Mouse (Mus musculus) stomach, postnatal 0 days (tissue): ENCODE measurements around the gene Eprs. TPM values are rescaled to one million over a fixed set of nuclear protein-coding genes. Genes with fewer than 3 reads are reported as not detected.

Experiments used
- ATAC-seq: fragments of 200-750 bp; cut with Nextera tagmentation; 2 replicates; pipeline ENCODE4 v1.8.0; 2017; ENCODE audit not compliant: low FRiP score, low TSS enrichment
- DNase-seq: peaks from one replicate; pipeline ENCODE4 v3.0.0-alpha.2; 2016; ENCODE audit warnings: low spot score
- H3K27ac ChIP-seq: fragments of 300-500 bp; sonication (generic); replicated peaks from 2 replicates; pipeline ENCODE4 v1.5.1; 2014; ENCODE audit warnings: mild to moderate bottlenecking, control low read depth
- H3K27me3 ChIP-seq: fragments of 300-500 bp; sonication (generic); 2 replicates; pipeline ENCODE4 v1.6.1; 2014; ENCODE audit warnings: low read length; ENCODE audit not compliant: control insufficient read depth, insufficient read depth
- H3K36me3 ChIP-seq: fragments of 300-500 bp; sonication (generic); 2 replicates; pipeline ENCODE4 v1.6.1; 2014; ENCODE audit warnings: low read length, mixed read lengths; ENCODE audit not compliant: control insufficient read depth, insufficient read depth
- H3K4me1 ChIP-seq: fragments of 300-500 bp; sonication (generic); replicated peaks from 2 replicates; pipeline ENCODE4 v1.6.1; 2014; ENCODE audit warnings: antibody characterized with exemption; ENCODE audit not compliant: control insufficient read depth, insufficient read depth
- H3K4me2 ChIP-seq: fragments of 300-500 bp; sonication (generic); replicated peaks from 2 replicates; pipeline ENCODE4 v1.6.1; 2014; ENCODE audit warnings: low read depth, mild to moderate bottlenecking, control low read depth, moderate library complexity
- H3K4me3 ChIP-seq: fragments of 300-500 bp; sonication (generic); 2 replicates; pipeline ENCODE4 v1.5.1; 2014; ENCODE audit warnings: low read depth, low read length, control low read depth
- H3K9ac ChIP-seq: fragments of 300-500 bp; sonication (generic); 2 replicates; pipeline ENCODE4 v1.6.1; 2014; ENCODE audit warnings: mild to moderate bottlenecking, low read length, control low read depth, mixed read lengths
- H3K9me3 ChIP-seq: fragments of 300-500 bp; sonication (generic); 2 replicates; pipeline ENCODE4 v1.6.1; 2016; ENCODE audit warnings: low read length; ENCODE audit not compliant: control insufficient read depth
- CTCF ChIP-seq: IDR thresholded peaks from 2 replicates; pipeline ENCODE4 v1.5.1; 2016; ENCODE audit warnings: antibody characterized with exemption, low read depth, mild to moderate bottlenecking, moderate library complexity
- EP300 ChIP-seq: optimal IDR thresholded peaks from 2 replicates; pipeline ENCODE3; 2016; ENCODE audit warnings: antibody characterized with exemption
- WGBS: fragments of 180-500 bp; shearing (Covaris S2); extraction: QIAGEN DNeasy Blood & Tissue Kit; methylation state at CpG from one replicate; pipeline ENCODE4 v1.1.7; 2014; 5-methylcytosine and 5-hydroxymethylcytosine counted together
- polyA plus RNA-seq: library from polyadenylated mRNA; unstranded; fragments of >200 nt; fragmentation: Nextera tagmentation; extraction: Ambion mirVana; gene quantifications from 2 replicates; pipeline ENCODE4 v1.2.1, GENCODE M21; 2015

Eprs gene
- polyA plus RNA-seq, 1 experiment from 2014 or later = 68.5 TPM

- no peak for TF ChIP-seq CTCF
- no peak for TF ChIP-seq EP300
- H3K27me3 ChIP-seq = peaks cover 9% of the 10 kb centered on the region; the same call in 1 of the 2 replicates
- H3K9ac ChIP-seq = no peak overlapping the region
- H3K4me3 ChIP-seq = peak overlapping the region; percentile 46; the same call in 1 of the 2 replicates
- H3K4me2 ChIP-seq = peak overlapping the region; percentile 77
- no peaks in the 10 kb centered on the region for H3K4me1 ChIP-seq
- H3K27ac ChIP-seq = no peak overlapping the region
- 60% methylated on average over 4 of the region's 4 CpGs for WGBS
- H3K9me3 ChIP-seq = no peaks in the 10 kb centered on the region
- DNase-seq = no peak
- H3K36me3 ChIP-seq = no peaks in the 10 kb centered on the region
- no peak for ATAC-seq
Observed at GRCm38 (mm10) chr1:185454144-185454543, 91.3 kb downstream of the Eprs start.

DNA sequence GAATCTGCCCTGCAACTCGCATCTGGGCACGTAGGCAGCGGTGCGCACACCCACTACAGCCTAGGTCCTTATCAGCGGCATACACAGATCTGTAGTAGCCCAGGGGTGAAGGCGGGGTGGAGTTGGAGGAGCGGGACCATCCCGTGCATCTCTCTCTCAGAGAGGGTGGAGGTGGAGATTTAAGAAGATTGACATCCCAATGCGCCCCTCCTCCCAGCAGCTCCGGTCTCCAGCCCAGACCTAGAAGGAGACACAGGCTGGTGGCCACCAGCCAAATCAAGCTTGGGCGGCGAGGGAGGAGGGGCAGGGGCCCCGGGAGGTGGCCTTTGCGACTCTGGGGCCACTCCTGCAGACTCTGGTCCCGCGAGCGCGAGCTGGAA is 91.7 kb downstream of the Eprs start, which contains the start of gene Slc30a10:
Gene Slc30a10 (plus strand): TSS at position 274 of the 380 bp plus-strand sequence.
- Histone ChIP-seq H3K27ac (no peak within 1 kb of the TSS), H3K36me3 (no peaks in the 10 kb centered on the region), H3K4me3 (peak within 1 kb of the TSS; percentile 46), H3K9me3 (no peaks in the 10 kb centered on the region), H3K27me3 (peaks cover 9% of the 10 kb centered on the region; the same call in 1 of the 2 replicates), H3K9ac (no peak within 1 kb of the TSS), H3K4me1 (no peaks in the 10 kb centered on the region), H3K4me2 (peak within 1 kb of the TSS; percentile 77)
- ATAC-seq (peak; percentile 66), DNase-seq (peak; percentile 31)
- WGBS = 2% methylated on average over 18 of the region's 18 CpGs
- no peak for TF ChIP-seq CTCF
- no peak for TF ChIP-seq EP300

DNA sequence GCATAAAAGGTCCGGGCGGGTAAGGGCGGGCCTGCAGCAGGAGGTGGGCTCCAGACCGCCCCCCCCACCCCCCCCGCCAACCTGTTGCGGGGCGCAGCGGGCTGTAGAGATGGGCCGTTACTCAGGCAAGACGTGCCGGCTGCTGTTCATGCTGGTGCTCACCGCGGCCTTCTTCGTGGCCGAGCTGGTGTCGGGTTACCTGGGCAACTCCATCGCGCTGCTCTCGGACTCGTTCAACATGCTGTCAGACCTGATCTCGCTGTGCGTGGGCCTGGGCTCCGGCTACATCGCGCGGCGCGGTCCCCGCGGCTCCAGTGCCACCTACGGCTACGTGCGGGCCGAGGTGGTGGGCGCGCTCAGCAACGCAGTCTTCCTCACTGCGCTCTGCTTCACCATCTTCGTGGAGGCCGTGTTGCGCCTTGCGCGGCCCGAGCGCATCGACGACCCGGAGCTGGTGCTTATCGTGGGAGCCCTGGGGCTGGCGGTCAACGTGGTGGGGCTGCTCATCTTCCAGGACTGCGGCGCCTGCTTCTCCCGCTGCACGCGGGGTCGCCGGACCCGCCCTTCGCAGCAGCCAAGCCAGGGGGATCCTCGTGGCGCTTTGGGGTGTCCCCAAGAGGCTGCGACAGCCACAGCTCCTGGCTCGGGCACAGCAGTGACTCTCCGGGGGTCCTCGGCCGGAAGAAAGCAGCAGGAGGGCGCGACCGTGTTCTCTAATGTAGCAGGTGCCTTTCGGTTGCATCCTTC is 92.3 kb downstream of the Eprs start:
- no peaks in the 10 kb centered on the region for H3K36me3 ChIP-seq
- H3K27me3 ChIP-seq = peaks cover 9% of the 10 kb centered on the region; the same call in 1 of the 2 replicates
- TF ChIP-seq EP300 (no peak), CTCF (no peak)
- H3K27ac ChIP-seq = no peak overlapping the region
- ATAC-seq = peak; percentile 33; the same call in 1 of the 2 replicates
- peak; percentile 35 for DNase-seq
- H3K4me1 ChIP-seq = no peaks in the 10 kb centered on the region
- H3K4me2 ChIP-seq = peak overlapping the region; percentile 77
- H3K9me3 ChIP-seq = no peaks in the 10 kb centered on the region
- peak overlapping the region; percentile 46 for H3K4me3 ChIP-seq
- under 1% methylated on average over 69 of the region's 71 CpGs for WGBS
- H3K9ac ChIP-seq = no peak overlapping the region

DNA sequence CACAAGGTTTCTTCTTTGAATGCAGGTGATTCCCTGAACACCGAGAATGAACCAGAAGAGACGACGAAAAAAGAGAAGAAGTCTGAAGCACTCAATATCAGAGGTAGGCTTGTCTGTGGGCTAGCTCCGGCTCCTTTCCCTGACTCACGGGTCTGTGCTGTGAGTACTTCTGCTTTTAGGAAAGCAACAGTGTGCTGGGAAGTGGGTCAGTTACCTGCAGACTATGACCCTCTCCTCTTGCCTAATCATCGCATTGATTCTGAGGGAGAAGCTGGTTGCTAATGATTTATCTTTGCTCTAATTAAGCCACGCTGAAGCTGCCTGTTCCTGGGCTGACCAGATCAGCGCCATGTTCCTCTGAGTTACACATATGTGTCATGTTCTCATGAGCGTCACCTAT is 93.5 kb downstream of the Eprs start:
- no peak for ATAC-seq
- Histone ChIP-seq H3K4me3 (no peak overlapping the region), H3K27ac (no peak overlapping the region), H3K9me3 (no peaks in the 10 kb centered on the region), H3K4me1 (no peaks in the 10 kb centered on the region), H3K27me3 (peaks cover 9% of the 10 kb centered on the region; the same call in 1 of the 2 replicates), H3K36me3 (no peaks in the 10 kb centered on the region), H3K4me2 (no peak overlapping the region), H3K9ac (no peak overlapping the region)
- no peak for DNase-seq
- WGBS = 86% methylated on average over 9 of the region's 9 CpGs
- TF ChIP-seq CTCF (no peak), EP300 (no peak)

- Histone ChIP-seq H3K4me2 (no peak overlapping the region), H3K36me3 (no peaks in the 10 kb centered on the region), H3K4me1 (no peaks in the 10 kb centered on the region), H3K27me3 (peaks cover 5% of the 10 kb centered on the region; the same call in 1 of the 2 replicates), H3K9ac (no peak overlapping the region), H3K27ac (no peak overlapping the region), H3K4me3 (no peak overlapping the region), H3K9me3 (no peaks in the 10 kb centered on the region)
- WGBS = 78% methylated on average over 5 of the region's 5 CpGs
- TF ChIP-seq EP300 = no peak
- TF ChIP-seq CTCF = no peak
- ATAC-seq = no peak
- no peak for DNase-seq
Observed at GRCm38 (mm10) chr1:185460096-185460495, 97.3 kb downstream of the Eprs start.

- DNase-seq = no peak
- WGBS = 71% methylated on average over 5 of the region's 5 CpGs
- H3K27me3 ChIP-seq = no peaks in the 10 kb centered on the region
- TF ChIP-seq CTCF (no peak), EP300 (no peak)
- H3K27ac ChIP-seq = no peak overlapping the region
- H3K36me3 ChIP-seq = no peaks in the 10 kb centered on the region
- ATAC-seq = no peak
- H3K4me1 ChIP-seq = no peaks in the 10 kb centered on the region
- no peaks in the 10 kb centered on the region for H3K9me3 ChIP-seq
- H3K9ac ChIP-seq = no peak overlapping the region
- H3K4me2 ChIP-seq = no peak overlapping the region
- no peak overlapping the region for H3K4me3 ChIP-seq
Observed at GRCm38 (mm10) chr1:185462889-185463288, 100.0 kb downstream of the Eprs start.
